Mouse (Mus musculus): ENCODE data around the gene Pnp. TPM values are rescaled to one million over a fixed set of nuclear protein-coding genes. Genes with fewer than 3 reads are reported as not detected.
"Not testable (repeated sequence)": the region's sequence is repeated elsewhere in the genome, so short reads cannot be mapped to it uniquely, and the experiment has no call there.

Pnp gene
- total and polyA plus RNA-seq, 2 experiments from 2014 or later: 20.5 to 22.3 TPM

DNA sequence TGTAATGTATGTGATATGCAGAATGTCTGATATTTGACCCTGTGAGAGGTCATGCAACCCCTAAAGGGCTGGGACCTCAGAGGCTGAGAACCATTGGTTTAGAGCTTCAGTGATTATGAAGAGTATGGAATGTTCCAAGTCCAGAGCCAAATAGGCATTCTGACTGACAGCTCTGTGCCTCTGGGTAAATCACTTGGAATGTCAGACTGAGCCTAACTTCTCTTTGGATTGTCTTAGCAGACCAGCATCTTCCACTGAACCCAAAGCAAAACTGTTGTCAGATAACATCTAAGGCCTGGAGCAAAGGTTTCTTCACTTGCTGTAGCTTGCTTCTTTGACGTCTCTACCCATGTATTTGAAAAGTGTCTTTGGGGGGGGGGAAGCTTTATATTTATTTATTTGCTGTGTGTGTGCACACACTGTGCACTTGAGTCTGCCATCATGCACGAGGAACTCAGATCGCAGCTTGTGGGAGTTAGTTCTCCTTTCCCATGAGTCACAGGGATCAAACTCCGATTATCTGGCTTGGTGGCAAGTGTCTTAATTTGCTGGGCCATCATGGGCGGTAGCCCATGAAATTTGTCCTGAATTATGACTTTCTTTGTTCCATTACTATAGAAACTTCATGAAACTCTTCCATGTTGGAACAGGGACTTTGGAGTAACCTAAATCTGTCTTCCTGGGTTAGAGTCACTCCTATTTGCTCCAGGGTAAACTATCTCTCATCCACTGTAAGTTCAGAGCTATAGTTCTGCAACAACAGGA is 37.5 kb downstream of the Pnp start:
- no peak overlapping the region for H3K4me3 ChIP-seq (ENCODE audit: low read depth, low read length)
- no peaks in the 10 kb centered on the region for H3K4me1 ChIP-seq (ENCODE audit: control insufficient read depth, insufficient read depth)
- no peak overlapping the region for H3K4me2 ChIP-seq (ENCODE audit: low read depth, low read length)
- DNase-seq (ENCODE audit: low spot score): no peak
- no peak for ATAC-seq (ENCODE audit: insufficient read depth, low read depth)
- WGBS: 88% methylated on average over 5 of the region's 5 CpGs
- no peaks in the 10 kb centered on the region for H3K27me3 ChIP-seq (ENCODE audit: control insufficient read depth, insufficient read depth, low read length)
- no peak for TF ChIP-seq CTCF (IDR thresholded peaks at IDR 0.05; ENCODE audit: low read depth)
- no peak for TF ChIP-seq EP300 (IDR thresholded peaks at IDR 0.05; ENCODE audit: low read depth)
- H3K9me3 ChIP-seq (replicated peaks; ENCODE audit: control insufficient read depth, low read length): no peaks in the 10 kb centered on the region
- no peaks in the 10 kb centered on the region for H3K36me3 ChIP-seq (replicated peaks; ENCODE audit: control insufficient read depth, insufficient read depth, low read length)
- H3K27ac ChIP-seq (ENCODE audit: low read depth): no peak overlapping the region
- H3K9ac ChIP-seq (replicated peaks; ENCODE audit: low read depth, low read length): no peak overlapping the region

DNA sequence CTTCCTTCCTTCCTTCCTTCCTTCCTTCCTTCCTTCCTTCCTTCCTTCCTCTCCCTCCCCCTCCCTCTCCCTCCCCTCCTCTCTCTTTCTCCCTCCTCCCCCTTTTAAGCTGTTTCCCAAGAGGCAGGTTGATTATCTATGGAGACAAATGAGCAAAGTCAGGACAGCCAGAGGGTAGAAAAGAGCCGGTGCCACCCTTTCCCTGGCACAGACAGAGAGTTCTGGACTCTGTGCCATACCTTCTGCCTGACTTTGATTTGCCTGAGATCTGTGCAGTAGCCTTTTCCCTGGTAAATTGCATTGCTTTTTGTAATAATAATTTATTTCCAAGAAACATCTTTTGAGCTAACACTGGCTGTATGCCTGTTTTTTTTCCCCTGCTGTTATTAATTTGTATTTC is 38.2 kb downstream of the Pnp start:
- WGBS: 33% methylated on average over 1 of the region's 1 CpGs
- Histone ChIP-seq H3K27me3 (ENCODE audit: control insufficient read depth, insufficient read depth, low read length) (no peaks in the 10 kb centered on the region), H3K9me3 (replicated peaks; ENCODE audit: control insufficient read depth, low read length) (no peaks in the 10 kb centered on the region), H3K27ac (ENCODE audit: low read depth) (no peak overlapping the region), H3K4me1 (ENCODE audit: control insufficient read depth, insufficient read depth) (no peaks in the 10 kb centered on the region), H3K9ac (replicated peaks; ENCODE audit: low read depth, low read length) (no peak overlapping the region), H3K36me3 (replicated peaks; ENCODE audit: control insufficient read depth, insufficient read depth, low read length) (no peaks in the 10 kb centered on the region), H3K4me3 (ENCODE audit: low read depth, low read length) (no peak overlapping the region), H3K4me2 (ENCODE audit: low read depth, low read length) (0 out of 2 replicates have a peak overlapping the region, but pooled peaks have one; percentile 22)
- ATAC-seq (ENCODE audit: insufficient read depth, low read depth): no peak
- no peak for TF ChIP-seq EP300 (IDR thresholded peaks at IDR 0.05; ENCODE audit: low read depth)
- TF ChIP-seq CTCF (IDR thresholded peaks at IDR 0.05; ENCODE audit: low read depth): no peak
- DNase-seq (ENCODE audit: low spot score): no peak

DNA sequence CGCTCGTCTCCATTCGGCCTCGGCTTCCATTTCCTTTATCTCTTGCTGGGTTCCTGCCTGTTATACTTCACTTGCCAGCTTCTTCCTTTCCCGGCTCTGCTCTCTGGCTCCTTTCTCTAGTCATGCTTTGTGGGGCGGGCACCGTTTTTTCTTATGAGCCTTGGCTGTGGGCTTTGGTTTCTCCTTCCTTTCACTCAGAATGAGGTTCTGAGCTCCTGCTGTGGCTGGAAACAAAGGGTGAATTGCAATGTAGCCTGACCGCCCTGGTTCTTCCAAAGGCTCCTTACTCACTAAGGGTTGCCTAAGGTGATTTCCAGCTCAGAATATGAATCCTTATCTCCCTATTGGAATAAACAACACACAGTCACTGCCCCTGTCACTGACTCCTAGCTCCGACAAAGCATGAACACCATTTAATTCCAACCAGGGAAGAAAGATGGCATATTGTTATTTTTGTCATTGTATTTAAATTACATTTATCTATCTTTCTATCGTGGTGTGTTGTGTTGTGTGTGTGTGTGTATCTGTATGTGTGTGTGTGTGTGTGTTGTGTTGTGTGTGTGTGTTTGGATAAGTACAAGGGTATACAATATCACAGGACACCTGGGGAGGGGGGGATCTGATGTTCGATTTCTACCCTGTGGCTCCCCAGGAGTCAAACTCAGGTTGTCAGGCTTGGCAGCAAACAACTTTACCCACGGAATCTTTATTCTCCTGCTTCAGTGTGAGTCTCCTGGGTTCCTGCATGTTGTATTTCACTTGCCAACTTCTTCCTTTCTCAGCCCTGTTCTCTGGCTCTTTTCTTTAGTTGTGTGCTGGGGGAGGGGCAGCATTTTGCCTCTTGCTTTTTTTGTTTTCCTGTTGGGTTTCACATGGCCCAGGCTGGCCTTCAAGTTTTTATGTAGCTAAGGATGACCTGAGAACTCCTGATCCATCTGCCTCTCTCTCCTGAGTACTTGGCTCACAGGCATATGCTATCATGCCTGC is 39.0 kb downstream of the Pnp start:
- no peak for ATAC-seq (ENCODE audit: insufficient read depth, low read depth)
- 26% methylated on average over 12 of the region's 12 CpGs for WGBS

DNA sequence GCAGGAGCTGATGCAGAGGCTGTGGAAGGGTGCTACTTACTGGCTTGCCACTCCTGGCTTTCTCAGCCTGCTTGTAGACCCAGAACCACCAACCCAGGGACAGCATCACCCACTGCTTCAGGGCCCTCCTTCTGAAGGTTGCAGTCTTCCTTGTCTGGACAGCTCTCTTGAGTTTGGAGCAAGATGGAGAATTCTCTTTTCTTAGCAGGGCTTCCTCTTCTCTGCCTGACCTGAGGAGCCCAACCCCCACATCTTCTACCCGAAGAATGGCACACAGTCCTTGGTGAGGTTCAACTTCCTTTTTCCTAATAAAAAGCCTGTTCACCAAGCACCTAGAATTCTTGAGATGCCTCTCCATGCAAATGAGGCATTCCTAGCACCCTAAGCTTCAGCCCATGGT is 39.9 kb downstream of the Pnp start:
- no peaks in the 10 kb centered on the region for H3K36me3 ChIP-seq (replicated peaks; ENCODE audit: control insufficient read depth, insufficient read depth, low read length)
- no peaks in the 10 kb centered on the region for H3K9me3 ChIP-seq (replicated peaks; ENCODE audit: control insufficient read depth, low read length)
- no peaks in the 10 kb centered on the region for H3K27me3 ChIP-seq (ENCODE audit: control insufficient read depth, insufficient read depth, low read length)
- TF ChIP-seq EP300 (IDR thresholded peaks at IDR 0.05; ENCODE audit: low read depth) (no peak), CTCF (IDR thresholded peaks at IDR 0.05; ENCODE audit: low read depth) (no peak)
- no peak for ATAC-seq (ENCODE audit: insufficient read depth, low read depth)
- no peaks in the 10 kb centered on the region for H3K4me1 ChIP-seq (ENCODE audit: control insufficient read depth, insufficient read depth)
- 71% methylated on average over 1 of the region's 1 CpGs for WGBS
- no peak overlapping the region for H3K4me3 ChIP-seq (ENCODE audit: low read depth, low read length)
- no peak overlapping the region for H3K27ac ChIP-seq (ENCODE audit: low read depth)
- no peak overlapping the region for H3K4me2 ChIP-seq (ENCODE audit: low read depth, low read length)
- DNase-seq (ENCODE audit: low spot score): no peak
- H3K9ac ChIP-seq (replicated peaks; ENCODE audit: low read depth, low read length): no peak overlapping the region

More for the DNA sequence above, 39.0 kb downstream of the Pnp start:
- H3K36me3 ChIP-seq (replicated peaks; ENCODE audit: control insufficient read depth, insufficient read depth, low read length): no peaks in the 10 kb centered on the region
- H3K9ac ChIP-seq (replicated peaks; ENCODE audit: low read depth, low read length): no peak overlapping the region
- TF ChIP-seq CTCF (IDR thresholded peaks at IDR 0.05; ENCODE audit: low read depth) (no peak), EP300 (IDR thresholded peaks at IDR 0.05; ENCODE audit: low read depth) (no peak)
- H3K4me2 ChIP-seq (ENCODE audit: low read depth, low read length): peak overlapping the region; percentile 22; the same call in 1 of the 2 replicates
- no peak overlapping the region for H3K4me3 ChIP-seq (ENCODE audit: low read depth, low read length)
- no peaks in the 10 kb centered on the region for H3K4me1 ChIP-seq (ENCODE audit: control insufficient read depth, insufficient read depth)
- DNase-seq (ENCODE audit: low spot score): no peak
- H3K27me3 ChIP-seq (ENCODE audit: control insufficient read depth, insufficient read depth, low read length): no peaks in the 10 kb centered on the region
- H3K27ac ChIP-seq (ENCODE audit: low read depth): peak overlapping the region; percentile 43; the same call in 1 of the 2 replicates
- no peaks in the 10 kb centered on the region for H3K9me3 ChIP-seq (replicated peaks; ENCODE audit: control insufficient read depth, low read length)

DNA sequence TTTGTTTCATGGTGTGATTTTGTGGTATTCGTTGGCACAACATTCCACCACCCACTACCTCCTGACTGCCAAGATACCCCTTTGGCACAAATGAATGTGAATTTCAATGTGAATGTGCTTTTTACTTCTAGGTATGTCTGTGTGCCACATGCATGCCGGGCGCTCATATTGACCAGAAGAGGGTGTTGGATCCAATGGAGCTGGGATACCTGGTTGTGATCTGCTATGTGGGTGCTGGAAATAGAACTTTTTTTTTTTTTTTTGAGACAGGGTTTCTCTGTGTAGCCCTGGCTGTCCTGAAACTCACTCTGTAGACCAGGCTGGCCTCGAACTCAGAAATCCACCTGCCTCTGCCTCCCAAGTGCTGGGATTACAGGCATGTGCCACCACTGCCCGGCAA is 42.2 kb downstream of the Pnp start:
- H3K9ac ChIP-seq (replicated peaks; ENCODE audit: low read depth, low read length); DNase-seq (ENCODE audit: low spot score); ATAC-seq (ENCODE audit: insufficient read depth, low read depth); H3K4me3 ChIP-seq (ENCODE audit: low read depth, low read length); H3K27me3 ChIP-seq (ENCODE audit: control insufficient read depth, insufficient read depth, low read length); H3K4me2 ChIP-seq (ENCODE audit: low read depth, low read length); H3K4me1 ChIP-seq (ENCODE audit: control insufficient read depth, insufficient read depth); H3K9me3 ChIP-seq (replicated peaks; ENCODE audit: control insufficient read depth, low read length); H3K36me3 ChIP-seq (replicated peaks; ENCODE audit: control insufficient read depth, insufficient read depth, low read length); H3K27ac ChIP-seq (ENCODE audit: low read depth): not testable (repeated sequence)
- WGBS: 84% methylated on average over 5 of the region's 5 CpGs

Data from heart, postnatal 0 days (tissue).